Mouse (Mus musculus) CD4-positive, CD25-positive, alpha-beta regulatory T cell, adult 2 months (primary cell): Measurements from ENCODE around the gene Klk1b1.
"Not testable (repeated sequence)": the region's sequence is repeated elsewhere in the genome, so short reads cannot be mapped to it uniquely, and the experiment has no call there.

Experiments
- DNase-seq: peaks from one replicate; pipeline ENCODE4 v3.0.0-alpha.2; 2012; ENCODE audit warnings: low read depth, low spot score

Gene Klk1b1

GRCm38 (mm10) chr7:44004847-44005246, 38.3 kb downstream of the Klk1b1 start:
- no peak for DNase-seq

DNA sequence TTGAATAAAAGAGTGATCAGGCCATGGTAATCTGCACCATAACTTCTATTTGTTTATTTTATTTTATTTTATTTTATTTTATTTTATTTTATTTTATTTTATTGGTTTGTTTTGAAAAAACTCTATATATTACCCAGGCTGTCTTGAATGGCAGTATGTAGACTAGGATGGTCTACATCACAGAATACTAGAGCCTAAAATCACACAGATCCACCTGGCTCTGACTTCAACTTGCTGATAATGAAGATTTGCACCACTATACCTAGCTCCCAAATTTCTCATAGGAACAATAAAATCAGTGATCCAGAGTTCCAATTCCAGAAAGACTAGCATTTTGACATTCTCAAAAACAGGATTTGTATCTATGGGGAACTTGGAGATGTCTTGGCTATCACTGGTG, 45.3 kb downstream of the Klk1b1 start, which contains the start of gene Klk1b26:
TSS of gene Klk1b26 (plus strand) at position 301 of the 400 bp plus-strand sequence.
- DNase-seq, result not testable (repeated sequence)

DNA sequence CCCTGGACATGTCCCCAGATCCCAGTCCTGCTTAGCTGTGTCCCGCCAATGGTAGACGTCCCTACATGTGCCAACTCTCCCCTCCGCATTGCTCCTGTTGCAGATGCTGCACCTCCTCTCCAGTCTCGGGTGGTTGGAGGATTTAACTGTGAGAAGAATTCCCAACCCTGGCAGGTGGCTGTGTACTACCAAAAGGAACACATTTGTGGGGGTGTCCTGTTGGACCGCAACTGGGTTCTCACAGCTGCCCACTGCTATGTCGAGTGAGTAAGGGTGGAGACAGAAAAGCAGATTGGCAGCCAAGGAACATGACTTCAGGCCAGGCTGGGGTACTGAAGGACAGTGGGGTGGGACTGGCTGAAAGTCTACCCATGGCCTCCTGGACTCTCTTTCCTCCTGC, 48.1 kb downstream of the Klk1b1 start:
- DNase-seq, result not testable (repeated sequence)

GRCm38 (mm10) chr7:44015071-44015470, 48.5 kb downstream of the Klk1b1 start:
- DNase-seq, result no peak
